Mouse (Mus musculus) cerebellum, adult 2 months (tissue): ENCODE data around the gene Hist2h4.

Experiments used
- CTCF ChIP-seq: fragments of 200-500 bp; IDR thresholded peaks from 2 replicates; pipeline ENCODE4 v1.5.1; 2011; ENCODE audit warnings: low read depth, mild to moderate bottlenecking, control low read depth, low read length, moderate library complexity, borderline replicate concordance; ENCODE audit not compliant: insufficient read depth
- POLR2A ChIP-seq: fragments of 200-500 bp; IDR thresholded peaks from 2 replicates; pipeline ENCODE4 v1.6.1; 2011; ENCODE audit warnings: low read length, control low read depth, borderline replicate concordance; ENCODE audit not compliant: insufficient read depth

DNA sequence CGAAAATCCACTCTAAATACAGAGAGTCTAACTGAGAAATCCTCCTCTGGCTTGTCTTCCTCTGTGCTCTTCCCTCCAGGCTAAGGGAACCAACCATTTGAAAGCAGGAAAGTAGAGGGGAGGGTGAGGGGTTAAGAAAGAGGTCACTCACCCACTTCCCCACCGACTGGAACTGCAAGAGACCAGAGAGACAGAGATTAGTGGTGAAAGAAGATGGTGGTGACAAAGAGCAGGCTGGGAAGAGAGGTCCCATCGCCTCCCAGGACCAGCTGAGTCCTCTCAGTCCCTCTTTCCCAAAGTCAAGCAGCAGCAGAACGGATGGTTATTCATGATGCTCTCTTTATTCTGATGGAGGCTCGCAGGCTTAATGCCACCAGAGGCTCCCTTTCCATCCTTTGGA lies 30.3 kb upstream of the Hist2h4 start:
- TF ChIP-seq CTCF (no peak), POLR2A (no peak)
